In genomic region chr12:17770538-17770937, GRCm38 (mm10) we compare ENCODE assay signal across 11 mouse cellular contexts.
DNase-seq lines count a peak whose midpoint lies in the region; ATAC-seq and TF ChIP-seq lines count a peak whose summit lies in the region.
"Had no signal": no experiment of that assay in that cellular context is flagged by ENCODE, and none has a peak within 500 bp of the region (broad histone marks: within the 10 kb centered on the region; RNA-seq: fewer than 3 reads in every experiment).

No protein-coding gene starts in this region.

- no peak for TF ChIP-seq EP300 in stomach, postnatal 0 days (optimal IDR thresholded peaks at IDR 0.05)

- peak; percentile 30 to 61 for DNase-seq in heart, adult 9 months (ENCODE audit: low spot score in 2 of 2)
- no peak for DNase-seq in heart, postnatal 4 days
- DNase-seq in stomach, postnatal 0 days (ENCODE audit: low spot score): no peak
- DNase-seq in urinary bladder, postnatal 14 days (ENCODE audit: low spot score): no peak
- no peak for DNase-seq in cerebellum, adult 11 months
- DNase-seq in left cerebral cortex, postnatal 25 days (ENCODE audit: low spot score in 2 of 2): no peak
- DNase-seq: cerebellum, adult 18-20 months had no signal

- H3K4me3 ChIP-seq in stomach, embryonic 15.5 days (replicated peaks): no peak overlapping the region
- no peak overlapping the region for H3K4me3 ChIP-seq in stomach, postnatal 0 days (ENCODE audit: low read depth, low read length)
- no peak overlapping the region for H3K4me3 ChIP-seq in lung, embryonic 16.5 days (ENCODE audit: low read length)
- H3K4me3 ChIP-seq: erythroblast, embryonic 14.5 days; layer of hippocampus, adult 2 months had no signal

- ATAC-seq in stomach, embryonic 15.5 days (ENCODE audit: insufficient read depth, low FRiP score, low read depth): peak; percentile 31; the same call in 1 of the 2 replicates
- ATAC-seq in stomach, postnatal 0 days (ENCODE audit: low FRiP score, low TSS enrichment): no peak
- peak; percentile 81 for ATAC-seq in lung, embryonic 16.5 days (ENCODE audit: low read depth)

- H3K36me3 ChIP-seq in stomach, embryonic 15.5 days: no peaks in the 10 kb centered on the region
- no peaks in the 10 kb centered on the region for H3K36me3 ChIP-seq in stomach, postnatal 0 days (ENCODE audit: control insufficient read depth, insufficient read depth, low read length)
- no peaks in the 10 kb centered on the region for H3K36me3 ChIP-seq in lung, embryonic 16.5 days (ENCODE audit: control insufficient read depth, insufficient read depth, low read length)

- H3K4me2 ChIP-seq in stomach, embryonic 15.5 days: no peak overlapping the region
- H3K4me2 ChIP-seq in stomach, postnatal 0 days (replicated peaks; ENCODE audit: low read depth): no peak overlapping the region
- H3K4me2 ChIP-seq in lung, embryonic 16.5 days (ENCODE audit: low read depth, low read length): no peak overlapping the region

- H3K9me3 ChIP-seq in stomach, embryonic 15.5 days: no peaks in the 10 kb centered on the region
- H3K9me3 ChIP-seq in stomach, postnatal 0 days (ENCODE audit: control insufficient read depth, low read length): no peaks in the 10 kb centered on the region
- H3K9me3 ChIP-seq in lung, embryonic 16.5 days (ENCODE audit: control insufficient read depth, low read length): no peaks in the 10 kb centered on the region

- no peaks in the 10 kb centered on the region for H3K4me1 ChIP-seq in stomach, embryonic 15.5 days
- no peaks in the 10 kb centered on the region for H3K4me1 ChIP-seq in stomach, postnatal 0 days (replicated peaks; ENCODE audit: control insufficient read depth, insufficient read depth)
- H3K4me1 ChIP-seq in lung, embryonic 16.5 days (replicated peaks; ENCODE audit: control insufficient read depth, insufficient read depth, low read length): 0 out of 2 replicates have a peak, but pooled peaks cover 9% of the 10 kb centered on the region

- WGBS in stomach, embryonic 15.5 days: 43% methylated on average over 2 of the region's 2 CpGs
- WGBS in stomach, postnatal 0 days: 39% methylated on average over 2 of the region's 2 CpGs
- WGBS in lung, embryonic 16.5 days: 59% methylated on average over 2 of the region's 2 CpGs

- no peak overlapping the region for H3K9ac ChIP-seq in stomach, embryonic 15.5 days
- no peak overlapping the region for H3K9ac ChIP-seq in stomach, postnatal 0 days (ENCODE audit: low read length)
- no peak overlapping the region for H3K9ac ChIP-seq in lung, embryonic 16.5 days (ENCODE audit: low read length)

- TF ChIP-seq CTCF in stomach, postnatal 0 days (IDR thresholded peaks at IDR 0.05; ENCODE audit: low read depth): no peak

- no peaks in the 10 kb centered on the region for H3K27me3 ChIP-seq in stomach, embryonic 15.5 days (replicated peaks)
- H3K27me3 ChIP-seq in stomach, postnatal 0 days (ENCODE audit: control insufficient read depth, insufficient read depth, low read length): no peaks in the 10 kb centered on the region
- no peaks in the 10 kb centered on the region for H3K27me3 ChIP-seq in lung, embryonic 16.5 days (ENCODE audit: control insufficient read depth, insufficient read depth, low read depth, low read length)

- no peak overlapping the region for H3K27ac ChIP-seq in stomach, embryonic 15.5 days
- H3K27ac ChIP-seq in stomach, postnatal 0 days (replicated peaks): no peak overlapping the region
- no peak overlapping the region for H3K27ac ChIP-seq in lung, embryonic 16.5 days (ENCODE audit: low read length)

- intact Hi-C loops in left cerebral cortex, postnatal 25 days (cut with DNase I): loop anchor here (2.0 kb wide), 1 partner anchor 20 kb away; no protein-coding TSS in a partner anchor

Comparison
In these comparisons a context has a peak if more than half of its experiments do, and no peak if none do; other contexts are left out.
1. DNase-seq: peak in heart, adult 9 months (2 of 2); none in heart, postnatal 4 days (single experiment), stomach, postnatal 0 days (single experiment), urinary bladder, postnatal 14 days (single experiment), cerebellum, adult 11 months (single experiment) and left cerebral cortex, postnatal 25 days (0 of 2).